Mouse (Mus musculus): ENCODE data around the gene Pde11a. TPM values are rescaled to one million over a fixed set of nuclear protein-coding genes. Genes with fewer than 3 reads are reported as not detected.

Gene Pde11a
- polyA plus RNA-seq, 1 experiment from 2014 or later = 0.96 TPM

DNA sequence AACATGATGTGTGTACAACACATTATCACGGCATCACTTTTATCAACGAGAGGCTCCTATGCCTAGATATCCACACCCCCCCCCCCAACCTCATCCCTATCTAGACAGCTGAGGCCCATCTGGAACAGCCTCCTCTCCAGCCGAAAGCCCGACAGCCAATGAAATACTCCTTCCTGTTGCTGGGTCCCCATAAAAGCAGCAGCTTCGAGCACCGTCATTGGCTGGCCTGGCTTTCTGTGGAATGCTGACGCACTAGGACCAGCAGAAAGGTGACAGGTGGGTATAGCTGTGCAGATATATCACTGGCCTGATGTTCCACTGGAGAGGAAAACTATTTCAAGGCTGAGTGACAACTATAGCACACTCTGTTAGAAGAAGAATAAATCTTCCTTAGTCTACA, 240.7 kb downstream of the Pde11a start:
- 81% methylated on average over 7 of the region's 7 CpGs for WGBS
- no peak overlapping the region for H3K4me3 ChIP-seq
- H3K4me1 ChIP-seq = peaks cover 7% of the 10 kb centered on the region; the same call in 1 of the 2 replicates
- ATAC-seq (replicated peaks) = no peak
- H3K9ac ChIP-seq = no peak overlapping the region
- H3K27me3 ChIP-seq (replicated peaks) = no peaks in the 10 kb centered on the region
- no peak overlapping the region for H3K27ac ChIP-seq
- no peaks in the 10 kb centered on the region for H3K36me3 ChIP-seq (replicated peaks)
- no peak overlapping the region for H3K4me2 ChIP-seq
- no peaks in the 10 kb centered on the region for H3K9me3 ChIP-seq

DNA sequence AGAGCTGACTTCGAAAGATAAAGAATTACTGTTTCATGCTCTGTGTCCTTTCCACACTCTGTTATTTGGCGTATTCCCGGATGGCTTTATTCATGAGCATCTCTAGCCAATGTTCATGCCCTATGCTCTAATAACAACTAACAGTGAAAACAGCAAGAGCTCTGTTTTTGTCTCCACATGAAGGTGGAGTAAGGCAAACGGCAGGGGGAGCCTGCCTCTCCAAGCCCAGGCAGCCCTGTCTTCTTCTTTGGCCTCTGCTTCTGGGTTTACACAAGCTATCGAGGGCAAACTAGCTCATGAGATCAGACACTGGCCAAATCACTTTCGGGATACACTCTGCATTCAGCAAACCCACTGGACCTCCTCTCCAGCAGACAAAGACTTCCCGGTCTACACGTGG, 241.3 kb downstream of the Pde11a start:
- Histone ChIP-seq H3K9me3 (no peaks in the 10 kb centered on the region), H3K4me1 (peaks cover 7% of the 10 kb centered on the region; the same call in 1 of the 2 replicates), H3K27me3 (replicated peaks) (no peaks in the 10 kb centered on the region), H3K36me3 (replicated peaks) (no peaks in the 10 kb centered on the region), H3K4me2 (no peak overlapping the region), H3K4me3 (no peak overlapping the region), H3K27ac (no peak overlapping the region), H3K9ac (no peak overlapping the region)
- no peak for ATAC-seq (replicated peaks)
- WGBS = 74% methylated on average over 8 of the region's 8 CpGs

DNA sequence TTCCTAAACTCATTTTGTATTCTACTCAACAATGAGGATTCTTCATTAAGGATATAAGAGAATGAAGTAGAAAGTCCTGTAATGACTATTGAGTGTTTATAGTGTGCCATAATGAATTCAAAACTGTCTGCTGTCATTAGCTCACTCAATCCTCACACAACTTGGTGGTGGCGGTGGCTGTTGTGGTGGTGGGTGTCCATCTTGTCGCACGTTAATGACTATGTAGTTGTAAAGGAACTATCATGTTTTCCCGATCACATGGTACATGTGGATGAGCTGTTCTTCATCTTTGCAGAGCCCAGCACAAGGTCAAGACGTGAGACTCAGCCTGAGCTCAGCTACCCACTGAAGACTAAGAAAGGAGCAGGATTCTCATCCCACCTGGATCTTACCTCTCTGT, 242.7 kb downstream of the Pde11a start:
- 0 out of 2 replicates have a peak, but pooled peaks cover 3% of the 10 kb centered on the region for H3K4me1 ChIP-seq
- 94% methylated on average over 5 of the region's 5 CpGs for WGBS
- no peak for ATAC-seq (replicated peaks)

DNA sequence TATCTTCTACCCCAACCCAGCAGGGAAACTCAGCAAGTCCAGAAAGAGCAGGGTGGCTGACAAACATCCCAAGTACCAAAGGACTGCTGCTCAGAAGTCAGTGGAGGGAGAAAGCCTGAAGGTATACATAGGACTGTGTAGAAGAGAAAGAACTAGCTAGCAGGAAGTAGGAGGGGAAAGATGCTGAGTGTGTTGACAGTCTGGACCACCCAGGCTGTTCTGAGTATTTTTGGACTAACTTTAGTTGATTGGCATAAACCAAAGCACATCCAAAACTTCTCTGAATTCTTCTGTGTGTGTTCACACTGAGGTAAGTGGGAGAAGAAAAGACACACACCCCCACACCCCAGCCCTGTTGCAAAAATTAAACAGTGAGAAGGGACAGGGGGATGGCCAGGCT, 248.1 kb downstream of the Pde11a start:
- Histone ChIP-seq H3K27ac (no peak overlapping the region), H3K27me3 (replicated peaks) (no peaks in the 10 kb centered on the region), H3K4me3 (no peak overlapping the region), H3K36me3 (replicated peaks) (no peaks in the 10 kb centered on the region), H3K4me2 (no peak overlapping the region), H3K9ac (no peak overlapping the region), H3K4me1 (no peaks in the 10 kb centered on the region), H3K9me3 (no peaks in the 10 kb centered on the region)
- no peak for ATAC-seq (replicated peaks)

More for the DNA sequence above, 242.7 kb downstream of the Pde11a start:
- H3K4me2 ChIP-seq = no peak overlapping the region
- no peak overlapping the region for H3K9ac ChIP-seq
- no peak overlapping the region for H3K27ac ChIP-seq
- no peaks in the 10 kb centered on the region for H3K9me3 ChIP-seq
- no peak overlapping the region for H3K4me3 ChIP-seq
- no peaks in the 10 kb centered on the region for H3K36me3 ChIP-seq (replicated peaks)
- H3K27me3 ChIP-seq (replicated peaks) = no peaks in the 10 kb centered on the region

DNA sequence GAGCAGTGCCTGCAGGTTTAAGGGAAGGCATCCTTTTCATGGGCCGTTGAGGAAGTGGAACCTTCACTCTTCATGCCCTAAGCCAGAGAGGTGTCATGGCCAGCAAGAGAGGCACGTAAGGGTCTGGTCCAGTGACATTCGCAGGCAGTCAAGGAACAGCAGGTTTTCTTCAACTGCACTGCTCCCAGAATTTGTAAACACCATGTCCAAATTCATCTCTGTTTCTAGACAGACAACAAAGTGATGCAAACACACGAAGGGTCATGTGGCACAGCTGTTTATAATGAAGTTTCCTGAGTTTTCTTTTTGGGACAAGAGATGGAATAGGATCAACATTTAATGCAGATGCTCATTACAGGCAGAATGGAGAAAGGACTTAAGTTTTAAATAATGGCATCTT, 249.7 kb downstream of the Pde11a start:
- ATAC-seq (replicated peaks) = no peak
- Histone ChIP-seq H3K27me3 (replicated peaks) (no peaks in the 10 kb centered on the region), H3K4me2 (no peak overlapping the region), H3K36me3 (replicated peaks) (no peaks in the 10 kb centered on the region), H3K4me3 (no peak overlapping the region), H3K9ac (no peak overlapping the region), H3K4me1 (no peaks in the 10 kb centered on the region), H3K9me3 (no peaks in the 10 kb centered on the region), H3K27ac (no peak overlapping the region)
- 80% methylated on average over 4 of the region's 4 CpGs for WGBS

DNA sequence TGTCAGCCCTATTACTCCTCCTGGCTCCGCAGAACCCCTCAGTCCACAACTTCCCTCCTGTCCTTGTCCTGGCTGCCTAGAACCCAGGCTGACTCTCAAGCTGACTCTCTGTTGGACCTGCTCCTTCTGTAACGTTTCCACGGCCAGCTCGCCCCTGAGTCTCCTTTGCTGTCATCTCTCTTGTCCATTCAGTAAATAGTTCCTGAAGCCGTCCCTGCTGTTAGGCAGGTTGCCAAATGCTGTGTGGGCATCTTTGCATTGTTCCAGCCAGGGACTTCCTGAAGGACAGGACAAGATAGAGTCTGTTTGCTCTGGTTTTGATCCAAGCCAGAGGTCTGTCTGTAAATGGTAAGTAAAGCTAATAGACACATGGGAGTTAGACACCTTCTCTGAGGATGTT, 250.2 kb downstream of the Pde11a start:
- H3K4me3 ChIP-seq = no peak overlapping the region
- H3K4me2 ChIP-seq = no peak overlapping the region
- H3K27me3 ChIP-seq (replicated peaks) = no peaks in the 10 kb centered on the region
- no peak overlapping the region for H3K27ac ChIP-seq
- H3K4me1 ChIP-seq = no peaks in the 10 kb centered on the region
- H3K9ac ChIP-seq = no peak overlapping the region
- no peak for ATAC-seq (replicated peaks)
- no peaks in the 10 kb centered on the region for H3K36me3 ChIP-seq (replicated peaks)
- 66% methylated on average over 5 of the region's 5 CpGs for WGBS
- H3K9me3 ChIP-seq = no peaks in the 10 kb centered on the region

DNA sequence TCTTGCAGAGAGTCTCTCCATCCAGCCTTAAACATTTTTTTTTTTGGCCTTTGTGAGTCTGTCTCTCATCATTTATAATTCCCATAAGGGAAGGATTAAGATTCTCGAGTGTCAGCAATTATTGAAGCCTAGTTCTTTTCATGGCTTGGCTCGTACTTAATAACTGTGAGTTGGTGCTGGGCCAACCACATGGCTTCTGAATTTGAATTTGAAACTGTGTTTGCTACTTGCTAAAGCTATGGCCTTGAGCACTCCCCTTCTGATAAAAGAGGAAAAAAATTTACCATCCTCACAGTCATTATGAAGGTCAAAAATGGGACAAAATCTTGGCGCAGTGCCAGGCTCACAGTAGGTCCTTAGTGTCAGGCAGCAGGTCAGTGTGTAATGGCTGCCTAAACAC, 251.4 kb downstream of the Pde11a start:
- H3K4me1 ChIP-seq = no peaks in the 10 kb centered on the region
- no peak overlapping the region for H3K4me3 ChIP-seq
- no peak overlapping the region for H3K4me2 ChIP-seq
- no peaks in the 10 kb centered on the region for H3K36me3 ChIP-seq (replicated peaks)
- no peak overlapping the region for H3K9ac ChIP-seq
- ATAC-seq (replicated peaks) = peak; percentile 52
- WGBS = 38% methylated on average over 3 of the region's 3 CpGs
- no peak overlapping the region for H3K27ac ChIP-seq
- H3K27me3 ChIP-seq (replicated peaks) = no peaks in the 10 kb centered on the region
- H3K9me3 ChIP-seq = no peaks in the 10 kb centered on the region

DNA sequence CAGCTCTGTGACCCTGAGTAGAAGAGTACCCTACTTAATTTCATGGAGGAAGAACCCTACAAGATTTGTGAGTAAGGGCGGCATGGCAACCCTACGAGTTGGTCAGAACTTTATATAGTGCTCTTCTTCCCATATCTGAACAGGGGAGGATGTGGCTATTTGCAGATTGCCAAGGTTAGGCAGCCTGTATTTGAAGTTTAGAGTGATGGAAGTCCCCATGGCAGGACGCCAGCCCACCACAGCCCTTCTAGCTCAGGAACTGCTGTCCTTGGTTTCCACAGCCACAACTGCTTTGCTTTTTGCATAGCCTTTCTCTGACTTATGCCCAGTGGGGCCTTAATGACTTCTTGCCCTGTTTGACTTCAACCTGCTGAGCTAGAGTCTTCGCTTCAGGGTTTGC, 253.6 kb downstream of the Pde11a start:
- ATAC-seq (replicated peaks) = no peak
- H3K9me3 ChIP-seq = no peaks in the 10 kb centered on the region
- H3K36me3 ChIP-seq (replicated peaks) = no peaks in the 10 kb centered on the region
- H3K27ac ChIP-seq = no peak overlapping the region
- H3K4me1 ChIP-seq = no peaks in the 10 kb centered on the region
- 95% methylated on average over 4 of the region's 4 CpGs for WGBS
- no peak overlapping the region for H3K4me3 ChIP-seq
- no peak overlapping the region for H3K4me2 ChIP-seq
- no peaks in the 10 kb centered on the region for H3K27me3 ChIP-seq (replicated peaks)
- H3K9ac ChIP-seq = no peak overlapping the region

DNA sequence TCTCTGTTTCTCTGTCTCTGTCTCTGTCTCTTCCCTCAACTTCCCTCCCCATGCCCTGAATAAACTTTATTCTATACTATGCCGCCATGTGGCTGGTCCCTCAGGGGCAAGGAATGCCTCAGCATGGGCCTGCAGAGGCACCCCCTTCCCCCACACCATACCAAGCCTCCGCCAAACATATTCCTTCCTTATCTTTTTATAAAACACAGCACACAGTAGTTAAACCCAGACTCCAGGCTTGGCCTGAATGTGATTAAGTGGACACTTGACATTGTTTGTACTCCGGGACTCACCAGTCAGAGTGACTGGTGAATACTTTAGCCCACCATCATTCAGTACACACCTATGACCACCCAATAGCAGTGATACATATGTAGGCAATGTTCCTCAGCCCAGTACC, 254.7 kb downstream of the Pde11a start:
- Histone ChIP-seq H3K4me1 (no peaks in the 10 kb centered on the region), H3K9ac (no peak overlapping the region), H3K27me3 (replicated peaks) (no peaks in the 10 kb centered on the region), H3K36me3 (replicated peaks) (no peaks in the 10 kb centered on the region), H3K27ac (no peak overlapping the region), H3K4me3 (no peak overlapping the region), H3K9me3 (no peaks in the 10 kb centered on the region), H3K4me2 (no peak overlapping the region)
- 87% methylated on average over 3 of the region's 3 CpGs for WGBS
- ATAC-seq (replicated peaks) = no peak

DNA sequence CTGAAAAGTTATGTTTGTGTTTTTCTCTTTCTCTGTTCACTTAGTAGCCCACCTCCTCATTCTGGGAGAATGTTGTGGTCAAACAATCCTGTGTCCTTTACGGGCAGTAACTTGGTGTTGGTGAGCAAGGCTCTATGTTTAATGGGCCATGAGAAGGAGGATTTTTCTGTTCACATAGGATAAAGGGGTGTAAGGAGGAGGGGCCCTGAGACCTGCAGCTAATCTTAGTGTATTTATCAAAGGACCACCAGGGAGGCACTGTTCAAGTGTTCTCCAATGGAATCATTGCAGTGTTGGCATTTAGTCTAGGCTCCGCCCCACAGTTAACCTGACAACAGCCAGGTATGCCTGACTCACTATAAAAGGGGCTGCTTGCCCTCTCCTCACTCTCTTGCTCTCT, 255.2 kb downstream of the Pde11a start:
- ATAC-seq (replicated peaks) = no peak
- H3K9ac ChIP-seq = no peak overlapping the region
- no peaks in the 10 kb centered on the region for H3K36me3 ChIP-seq (replicated peaks)
- WGBS = 73% methylated on average over 2 of the region's 2 CpGs
- H3K4me1 ChIP-seq = no peaks in the 10 kb centered on the region
- H3K4me2 ChIP-seq = no peak overlapping the region
- no peak overlapping the region for H3K27ac ChIP-seq
- H3K9me3 ChIP-seq = no peaks in the 10 kb centered on the region
- no peak overlapping the region for H3K4me3 ChIP-seq
- H3K27me3 ChIP-seq (replicated peaks) = no peaks in the 10 kb centered on the region

DNA sequence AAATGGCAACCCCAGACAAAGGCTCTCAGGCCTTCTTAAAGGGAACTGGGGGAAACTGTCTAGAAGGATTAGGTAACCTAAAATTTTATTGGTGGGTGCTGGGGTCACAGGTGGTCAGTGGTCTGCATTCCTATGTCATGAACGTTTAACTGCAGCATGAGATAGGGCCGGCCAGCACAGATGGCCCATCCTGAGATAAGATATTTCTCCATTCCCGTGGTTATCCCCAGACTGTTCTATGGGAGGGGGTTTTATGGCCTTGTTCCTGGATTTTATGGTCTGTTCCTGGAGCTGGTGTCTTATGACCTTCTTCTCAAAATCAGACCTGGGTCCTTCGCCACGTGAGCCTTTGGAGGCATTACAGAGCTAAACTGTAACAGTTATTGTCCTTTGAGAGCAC, 256.6 kb downstream of the Pde11a start:
- no peaks in the 10 kb centered on the region for H3K4me1 ChIP-seq
- ATAC-seq (replicated peaks) = no peak
- H3K27ac ChIP-seq = no peak overlapping the region
- no peaks in the 10 kb centered on the region for H3K27me3 ChIP-seq (replicated peaks)
- 91% methylated on average over 5 of the region's 5 CpGs for WGBS
- H3K9me3 ChIP-seq = no peaks in the 10 kb centered on the region
- H3K4me3 ChIP-seq = no peak overlapping the region
- no peak overlapping the region for H3K4me2 ChIP-seq
- H3K36me3 ChIP-seq (replicated peaks) = no peaks in the 10 kb centered on the region
- no peak overlapping the region for H3K9ac ChIP-seq

DNA sequence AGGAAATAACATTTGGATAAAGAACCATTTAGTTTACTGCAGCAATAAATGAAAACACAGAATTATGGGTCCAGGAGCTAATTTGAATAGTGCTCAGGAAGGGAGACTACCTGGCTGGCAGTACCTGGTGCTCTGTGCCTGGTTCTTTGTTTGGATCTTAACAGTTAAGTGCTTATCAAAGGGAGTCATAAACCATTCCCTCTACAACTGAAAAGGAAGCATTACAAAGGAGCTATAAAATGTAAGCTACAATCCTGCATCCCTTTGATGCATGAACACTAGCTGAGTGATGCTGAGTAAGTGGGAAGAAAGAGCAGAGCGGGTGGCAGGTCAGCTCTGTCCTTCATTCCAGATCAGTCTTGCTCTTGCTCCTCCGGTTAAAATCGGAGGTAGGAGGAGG, 258.0 kb downstream of the Pde11a start:
- Histone ChIP-seq H3K4me3 (no peak overlapping the region), H3K27me3 (replicated peaks) (no peaks in the 10 kb centered on the region), H3K4me2 (no peak overlapping the region), H3K27ac (no peak overlapping the region), H3K4me1 (no peaks in the 10 kb centered on the region), H3K9me3 (no peaks in the 10 kb centered on the region), H3K36me3 (replicated peaks) (no peaks in the 10 kb centered on the region), H3K9ac (no peak overlapping the region)
- ATAC-seq (replicated peaks) = no peak
- 64% methylated on average over 3 of the region's 3 CpGs for WGBS

DNA sequence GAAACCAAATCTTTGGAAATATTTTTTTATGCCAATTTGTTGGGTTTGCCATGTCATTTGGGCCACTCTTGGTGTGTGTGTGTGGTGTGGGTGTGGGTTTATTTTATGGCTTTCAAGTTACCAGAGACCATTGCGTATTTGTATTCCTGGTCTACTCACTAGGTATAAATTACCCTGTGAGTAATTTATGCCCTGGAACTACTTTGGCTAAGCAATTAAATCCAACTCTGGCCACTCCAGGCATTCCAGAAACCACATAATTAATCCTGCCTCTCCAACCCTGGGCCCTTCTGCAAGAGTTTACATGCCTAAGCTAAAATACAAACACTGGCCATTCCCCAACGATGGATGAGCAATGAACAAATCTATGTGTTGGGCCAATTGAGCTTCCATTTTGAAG, 261.7 kb downstream of the Pde11a start:
- no peak for ATAC-seq (replicated peaks)
- no peaks in the 10 kb centered on the region for H3K4me1 ChIP-seq

DNA sequence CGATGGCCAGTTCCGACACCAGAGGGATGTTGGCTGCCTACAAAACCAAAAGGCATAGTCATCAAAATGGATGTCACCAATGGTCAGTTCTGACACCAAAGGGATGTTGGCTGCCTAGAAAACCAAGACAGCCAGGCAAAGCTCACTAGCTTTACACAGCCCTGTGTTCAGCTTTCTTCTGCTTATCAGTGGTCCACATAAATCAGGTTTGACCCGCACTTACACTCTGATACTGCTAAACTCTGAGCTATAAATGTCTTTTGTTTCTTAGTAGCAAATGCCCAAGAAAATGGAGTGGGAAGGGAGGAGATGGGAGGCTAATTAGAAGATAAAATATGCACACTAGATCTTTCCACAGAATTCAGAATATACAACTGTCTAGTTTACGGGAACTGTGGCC, 262.5 kb downstream of the Pde11a start:
- Histone ChIP-seq H3K4me1 (no peaks in the 10 kb centered on the region), H3K9me3 (no peaks in the 10 kb centered on the region), H3K27me3 (replicated peaks) (no peaks in the 10 kb centered on the region), H3K27ac (no peak overlapping the region), H3K36me3 (replicated peaks) (no peaks in the 10 kb centered on the region), H3K4me3 (no peak overlapping the region), H3K4me2 (no peak overlapping the region), H3K9ac (no peak overlapping the region)
- WGBS = 95% methylated on average over 4 of the region's 4 CpGs
- no peak for ATAC-seq (replicated peaks)

More for the DNA sequence above, 261.7 kb downstream of the Pde11a start:
- no peaks in the 10 kb centered on the region for H3K36me3 ChIP-seq (replicated peaks)
- H3K4me2 ChIP-seq = no peak overlapping the region
- H3K9ac ChIP-seq = no peak overlapping the region
- WGBS = 80% methylated on average over 2 of the region's 2 CpGs
- H3K27ac ChIP-seq = no peak overlapping the region
- H3K4me3 ChIP-seq = no peak overlapping the region
- H3K27me3 ChIP-seq (replicated peaks) = no peaks in the 10 kb centered on the region
- H3K9me3 ChIP-seq = no peaks in the 10 kb centered on the region

Measured in midbrain, embryonic 15.5 days (tissue).